Comparison of ENCODE assay signal across 17 mouse cellular contexts in the genomic region with DNA sequence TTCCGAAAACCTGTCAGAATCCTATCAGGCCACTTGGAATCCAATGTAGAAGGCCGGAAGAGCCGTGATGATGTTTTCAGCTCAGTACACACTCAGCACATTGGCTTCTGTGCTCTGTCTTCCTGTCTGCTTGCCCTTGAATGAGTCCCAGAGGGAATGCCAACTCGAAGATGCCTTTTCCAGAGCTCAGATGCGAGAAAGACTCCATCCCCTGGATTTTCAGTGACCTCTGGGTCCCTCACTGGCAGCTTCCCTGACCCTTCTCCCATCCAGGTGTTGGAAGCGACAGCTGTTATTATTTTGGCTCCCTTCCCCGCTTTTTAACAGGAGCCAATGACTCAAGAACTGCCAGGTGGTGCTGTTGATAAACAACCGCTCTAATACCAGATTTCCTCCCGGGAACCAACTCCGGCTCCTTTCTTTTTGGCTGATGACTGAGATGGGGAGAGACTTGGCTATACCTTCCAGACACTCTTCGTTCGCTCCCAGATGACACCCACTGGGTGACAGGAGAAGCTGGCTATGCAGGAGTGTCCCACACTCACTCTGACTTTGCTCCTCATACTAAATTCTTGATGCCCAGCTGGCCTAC.
DNase-seq lines count a peak whose midpoint lies in the region; ATAC-seq and TF ChIP-seq lines count a peak whose summit lies in the region.
"Had no signal": no experiment of that assay in that cellular context is flagged by ENCODE, and none has a peak within 500 bp of the region (broad histone marks: within the 10 kb centered on the region; RNA-seq: fewer than 3 reads in every experiment).

No protein-coding gene starts in this region.

- no peaks in the 10 kb centered on the region for H3K27me3 ChIP-seq in embryonic facial prominence, embryonic 11.5 days (ENCODE audit: control insufficient read depth, insufficient read depth, low read length)
- no peaks in the 10 kb centered on the region for H3K27me3 ChIP-seq in embryonic facial prominence, embryonic 10.5 days (replicated peaks; ENCODE audit: low read depth, poor library complexity, severe bottlenecking)
- H3K27me3 ChIP-seq in limb, embryonic 14.5 days (ENCODE audit: control insufficient read depth, insufficient read depth, low read length) = no peaks in the 10 kb centered on the region
- no peaks in the 10 kb centered on the region for H3K27me3 ChIP-seq in limb, embryonic 10.5 days (ENCODE audit: low read depth, poor library complexity, severe bottlenecking)
- H3K27me3 ChIP-seq: embryonic facial prominence, embryonic 12.5 days; midbrain, embryonic 13.5 days; neural tube, embryonic 13.5 days had no signal

- 74% methylated on average over 12 of the region's 12 CpGs for WGBS in embryonic facial prominence, embryonic 11.5 days
- 80% methylated on average over 12 of the region's 12 CpGs for WGBS in embryonic facial prominence, embryonic 10.5 days
- WGBS in limb, embryonic 14.5 days = 65% methylated on average over 12 of the region's 12 CpGs
- 78% methylated on average over 12 of the region's 12 CpGs for WGBS in limb, embryonic 10.5 days

- H3K4me3 ChIP-seq in embryonic facial prominence, embryonic 11.5 days (ENCODE audit: low read depth, low read length) = no peak overlapping the region
- H3K4me3 ChIP-seq in embryonic facial prominence, embryonic 10.5 days = no peak overlapping the region
- H3K4me3 ChIP-seq in limb, embryonic 14.5 days (replicated peaks; ENCODE audit: low read length) = no peak overlapping the region
- no peak overlapping the region for H3K4me3 ChIP-seq in limb, embryonic 10.5 days
- H3K4me3 ChIP-seq: embryonic facial prominence, embryonic 12.5 days; midbrain, embryonic 13.5 days; neural tube, embryonic 13.5 days had no signal

- no peaks in the 10 kb centered on the region for H3K4me1 ChIP-seq in embryonic facial prominence, embryonic 11.5 days (ENCODE audit: control insufficient read depth, insufficient read depth, low read length)
- H3K4me1 ChIP-seq in embryonic facial prominence, embryonic 10.5 days = peaks cover 4% of the 10 kb centered on the region; the same call in 1 of the 2 replicates
- H3K4me1 ChIP-seq in limb, embryonic 14.5 days (ENCODE audit: control insufficient read depth, insufficient read depth, low read length) = no peaks in the 10 kb centered on the region; the same call in 1 of the 2 replicates
- peaks cover 5% of the 10 kb centered on the region; the same call in 1 of the 2 replicates for H3K4me1 ChIP-seq in limb, embryonic 10.5 days
- H3K4me1 ChIP-seq: embryonic facial prominence, embryonic 12.5 days; midbrain, embryonic 13.5 days; neural tube, embryonic 13.5 days had no signal

- H3K36me3 ChIP-seq in embryonic facial prominence, embryonic 11.5 days (replicated peaks; ENCODE audit: control insufficient read depth, insufficient read depth, low read depth, low read length) = no peaks in the 10 kb centered on the region
- H3K36me3 ChIP-seq in embryonic facial prominence, embryonic 10.5 days (replicated peaks) = no peaks in the 10 kb centered on the region
- H3K36me3 ChIP-seq in limb, embryonic 14.5 days (ENCODE audit: control insufficient read depth, insufficient read depth, low read length) = no peaks in the 10 kb centered on the region
- no peaks in the 10 kb centered on the region for H3K36me3 ChIP-seq in limb, embryonic 10.5 days
- H3K36me3 ChIP-seq: embryonic facial prominence, embryonic 12.5 days; midbrain, embryonic 13.5 days; neural tube, embryonic 13.5 days had no signal

- no peaks in the 10 kb centered on the region for H3K9me3 ChIP-seq in embryonic facial prominence, embryonic 11.5 days (replicated peaks; ENCODE audit: control insufficient read depth, low read length)
- no peaks in the 10 kb centered on the region for H3K9me3 ChIP-seq in embryonic facial prominence, embryonic 10.5 days
- no peaks in the 10 kb centered on the region for H3K9me3 ChIP-seq in limb, embryonic 14.5 days (ENCODE audit: control insufficient read depth, low read length)
- H3K9me3 ChIP-seq in limb, embryonic 10.5 days (replicated peaks) = no peaks in the 10 kb centered on the region
- H3K9me3 ChIP-seq: embryonic facial prominence, embryonic 12.5 days; midbrain, embryonic 13.5 days; neural tube, embryonic 13.5 days had no signal

- no peak overlapping the region for H3K4me2 ChIP-seq in embryonic facial prominence, embryonic 11.5 days (ENCODE audit: low read depth, low read length)
- H3K4me2 ChIP-seq in limb, embryonic 14.5 days (replicated peaks; ENCODE audit: low read depth, low read length, severe bottlenecking) = no peak overlapping the region
- H3K4me2 ChIP-seq: embryonic facial prominence, embryonic 12.5 days; midbrain, embryonic 13.5 days; neural tube, embryonic 13.5 days had no signal

- TF ChIP-seq POLR2A in limb, embryonic 14.5 days (IDR thresholded peaks at IDR 0.05; ENCODE audit: borderline replicate concordance, extremely low read depth, insufficient read depth, insufficient read length) = no peak

- no peak for ATAC-seq in embryonic facial prominence, embryonic 11.5 days (replicated peaks; ENCODE audit: insufficient number of reproducible peaks, low FRiP score, low TSS enrichment, low read depth)
- ATAC-seq in limb, embryonic 14.5 days (ENCODE audit: low FRiP score, low read depth) = no peak
- ATAC-seq: intestine, embryonic 16.5 days; midbrain, embryonic 13.5 days had no signal

- intact Hi-C loops in heart, postnatal 10 days (cut with DNase I) = loop anchor here (2.0 kb wide), 1 partner anchor 20 kb away; no protein-coding TSS in a partner anchor

- peak; percentile 6 for DNase-seq in embryonic facial prominence, embryonic 11.5 days (ENCODE audit: low spot score)
- no peak for DNase-seq in embryonic facial prominence, embryonic 10.5 days (ENCODE audit: low spot score)
- peak; percentile 16 for DNase-seq in limb, embryonic 14.5 days (ENCODE audit: low spot score)
- no peak for DNase-seq in limb, embryonic 10.5 days (ENCODE audit: low spot score)
- peak; percentile 35 to 46 for DNase-seq in heart, postnatal 10 days
- peak; percentile 30 to 65 for DNase-seq in kidney, postnatal 36 days
- DNase-seq in urinary bladder, postnatal 36 days (ENCODE audit: low spot score in 2 of 2) = no peak
- DNase-seq in urinary bladder, postnatal 10 days (ENCODE audit: low spot score) = no peak
- DNase-seq: cerebellum, adult 11 months; liver; lung, postnatal 10 days; right cerebral cortex, adult 18-20 months; thymus, postnatal 14 days had no signal

- H3K9ac ChIP-seq in embryonic facial prominence, embryonic 11.5 days (replicated peaks; ENCODE audit: low read length) = no peak overlapping the region
- H3K9ac ChIP-seq in limb, embryonic 14.5 days (ENCODE audit: low read depth, low read length, severe bottlenecking) = no peak overlapping the region
- H3K9ac ChIP-seq: embryonic facial prominence, embryonic 12.5 days; midbrain, embryonic 13.5 days; neural tube, embryonic 13.5 days had no signal

- no peak overlapping the region for H3K27ac ChIP-seq in embryonic facial prominence, embryonic 11.5 days (replicated peaks; ENCODE audit: low read depth, low read length)
- no peak overlapping the region for H3K27ac ChIP-seq in embryonic facial prominence, embryonic 10.5 days (replicated peaks)
- H3K27ac ChIP-seq in limb, embryonic 14.5 days (replicated peaks; ENCODE audit: low read depth, low read length) = no peak overlapping the region
- no peak overlapping the region for H3K27ac ChIP-seq in limb, embryonic 10.5 days
- H3K27ac ChIP-seq: embryonic facial prominence, embryonic 12.5 days; midbrain, embryonic 13.5 days; neural tube, embryonic 13.5 days had no signal

Comparison
In these comparisons a context has a peak if more than half of its experiments do, and no peak if none do; other contexts are left out.
1. DNase-seq: peak in embryonic facial prominence, embryonic 11.5 days (single experiment), limb, embryonic 14.5 days (single experiment), heart, postnatal 10 days (2 of 2) and kidney, postnatal 36 days (2 of 2); none in embryonic facial prominence, embryonic 10.5 days (single experiment), limb, embryonic 10.5 days (single experiment), urinary bladder, postnatal 36 days (0 of 2) and urinary bladder, postnatal 10 days (single experiment).